Comparison of ENCODE assay signal across 8 mouse cellular contexts in the genomic region with DNA sequence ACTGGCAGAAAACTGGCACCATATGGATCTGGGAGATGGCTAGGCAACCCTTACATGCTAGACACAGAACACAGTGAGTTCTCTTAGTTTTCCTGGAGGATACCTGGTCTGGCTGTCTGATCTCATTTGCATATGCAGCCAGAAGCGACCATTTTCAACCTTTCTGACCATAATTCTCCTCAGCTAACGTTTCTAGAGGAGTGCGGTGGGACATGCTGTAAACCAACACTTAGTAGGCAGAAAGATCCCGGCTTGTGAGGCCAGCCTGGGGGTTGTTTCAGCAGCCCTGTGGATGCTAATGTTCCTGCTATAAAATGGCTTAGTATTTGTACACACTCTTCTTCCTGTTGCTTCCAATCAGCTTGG.
DNase-seq lines count a peak whose midpoint lies in the region; ATAC-seq and TF ChIP-seq lines count a peak whose summit lies in the region.

No protein-coding gene starts in this region.

- TF ChIP-seq CTCF in CH12.LX (conservative IDR thresholded peaks at IDR 0.05 in 1 of 2, IDR thresholded peaks at IDR 0.05 in 1 of 2; ENCODE audit: low read depth in 2 of 2, low read length in 2 of 2), result no peak

- WGBS in heart, embryonic 15.5 days, result 52% methylated on average over 4 of the region's 4 CpGs
- 67% methylated on average over 4 of the region's 4 CpGs for WGBS in forebrain, embryonic 15.5 days
- WGBS in limb, embryonic 15.5 days, result 37% methylated on average over 4 of the region's 4 CpGs

- TF ChIP-seq POLR2A in CH12.LX (IDR thresholded peaks at IDR 0.05; ENCODE audit: low read depth, low read length), result no peak

- dilution Hi-C loops in CH12.LX (cut with MboI; ENCODE audit: extremely low pct_ligation_motif_present, extremely low pct_unique_long_range_greater_than_20kb, low sequenced_read_pairs), result no loop called here

- peak overlapping the region; percentile 22; the same call in 1 of the 2 replicates for H3K9ac ChIP-seq in heart, embryonic 15.5 days
- H3K9ac ChIP-seq in CH12.LX (ENCODE audit: insufficient read depth, low read depth), result peak overlapping the region; percentile 2; the same call in 1 of the 2 replicates
- H3K9ac ChIP-seq in forebrain, embryonic 15.5 days (replicated peaks), result no peak overlapping the region
- no peak overlapping the region for H3K9ac ChIP-seq in limb, embryonic 15.5 days

- in situ Hi-C loops in CH12.LX (cut with MboI; ENCODE audit: low pct_ligation_motif_present, low pct_unique_long_range_greater_than_20kb, low sequenced_read_pairs), result loop anchor here (5.0 to 10.0 kb wide), 3 partner anchors 170 to 270 kb away; a partner anchor contains a TSS

- no peaks in the 10 kb centered on the region for H3K9me3 ChIP-seq in heart, embryonic 15.5 days (replicated peaks)
- H3K9me3 ChIP-seq in CH12.LX (replicated peaks; ENCODE audit: low read length), result peaks cover 4% of the 10 kb centered on the region
- H3K9me3 ChIP-seq in forebrain, embryonic 15.5 days, result no peaks in the 10 kb centered on the region
- H3K9me3 ChIP-seq in limb, embryonic 15.5 days, result no peaks in the 10 kb centered on the region

- H3K4me3 ChIP-seq in heart, embryonic 15.5 days, result peak overlapping the region; percentile 27
- H3K4me3 ChIP-seq in CH12.LX (replicated peaks in 1 of 3; ENCODE audit: low read depth in 2 of 3, low read length in 2 of 3, poor library complexity in 1 of 3), result peak overlapping the region; percentile 46 to 54 (median 50)
- no peak overlapping the region for H3K4me3 ChIP-seq in forebrain, embryonic 15.5 days
- no peak overlapping the region for H3K4me3 ChIP-seq in limb, embryonic 15.5 days

- no peaks in the 10 kb centered on the region for H3K79me2 ChIP-seq in CH12.LX (replicated peaks; ENCODE audit: control insufficient read depth, extremely low read depth, insufficient read depth, poor library complexity, severe bottlenecking)

- ATAC-seq in heart, embryonic 15.5 days (replicated peaks; ENCODE audit: insufficient number of reproducible peaks, insufficient read depth, low FRiP score, low read depth), result no peak
- ATAC-seq in forebrain, embryonic 15.5 days (replicated peaks), result no peak
- no peak for ATAC-seq in limb, embryonic 15.5 days (ENCODE audit: insufficient number of reproducible peaks, low FRiP score, low TSS enrichment, low read depth)

- H3K36me3 ChIP-seq in heart, embryonic 15.5 days, result no peaks in the 10 kb centered on the region
- H3K36me3 ChIP-seq in CH12.LX (replicated peaks in 1 of 2; ENCODE audit: control insufficient read depth in 1 of 2, insufficient read depth in 1 of 2, low read length in 1 of 2), result no peaks in the 10 kb centered on the region
- no peaks in the 10 kb centered on the region for H3K36me3 ChIP-seq in forebrain, embryonic 15.5 days
- no peaks in the 10 kb centered on the region for H3K36me3 ChIP-seq in limb, embryonic 15.5 days

- TF ChIP-seq RAD21 in CH12.LX (IDR thresholded peaks at IDR 0.05; ENCODE audit: low read depth, low read length), result no peak

- H3K4me1 ChIP-seq in heart, embryonic 15.5 days (replicated peaks), result peaks cover 9% of the 10 kb centered on the region; the same call in 1 of the 2 replicates
- H3K4me1 ChIP-seq in CH12.LX (ENCODE audit: control insufficient read depth in 1 of 2, insufficient read depth in 2 of 2), result peaks cover 16 to 64% of the 10 kb centered on the region in 2 experiments
- H3K4me1 ChIP-seq in forebrain, embryonic 15.5 days, result peaks cover 3% of the 10 kb centered on the region; the same call in 1 of the 2 replicates
- H3K4me1 ChIP-seq in limb, embryonic 15.5 days, result peaks cover 18% of the 10 kb centered on the region

- H3K27me3 ChIP-seq in heart, embryonic 15.5 days, result 0 out of 2 replicates have a peak, but pooled peaks cover 4% of the 10 kb centered on the region
- no peaks in the 10 kb centered on the region for H3K27me3 ChIP-seq in CH12.LX (replicated peaks)
- H3K27me3 ChIP-seq in forebrain, embryonic 15.5 days, result peaks cover 3% of the 10 kb centered on the region; the same call in 1 of the 2 replicates
- peaks cover 10% of the 10 kb centered on the region; the same call in 1 of the 2 replicates for H3K27me3 ChIP-seq in limb, embryonic 15.5 days

- H3K27ac ChIP-seq in heart, embryonic 15.5 days, result no peak overlapping the region; the same call in 1 of the 2 replicates
- H3K27ac ChIP-seq in CH12.LX (ENCODE audit: insufficient read depth, low read depth), result no peak overlapping the region
- H3K27ac ChIP-seq in forebrain, embryonic 15.5 days (replicated peaks), result no peak overlapping the region
- H3K27ac ChIP-seq in limb, embryonic 15.5 days, result no peak overlapping the region

- TF ChIP-seq EP300 in CH12.LX (IDR thresholded peaks at IDR 0.05; ENCODE audit: low read length), result no peak

- H3K4me2 ChIP-seq in heart, embryonic 15.5 days, result peak overlapping the region; percentile 59
- peak overlapping the region; percentile 55 for H3K4me2 ChIP-seq in CH12.LX (ENCODE audit: insufficient read depth, low read depth, poor library complexity, severe bottlenecking)
- H3K4me2 ChIP-seq in forebrain, embryonic 15.5 days (replicated peaks), result peak overlapping the region; percentile 36; the same call in 1 of the 2 replicates
- peak overlapping the region; percentile 43; the same call in 1 of the 2 replicates for H3K4me2 ChIP-seq in limb, embryonic 15.5 days

- DNase-seq in heart, adult 18-20 months, result no peak
- no peak for DNase-seq in CH12.LX (ENCODE audit: extremely low read depth)
- DNase-seq in adrenal gland, postnatal 10 days, result no peak
- no peak for DNase-seq in right cerebral cortex, postnatal 25 days
- DNase-seq in thymus, adult 18-20 months, result no peak

TF ChIP-seq in CH12.LX, 34 proteins besides CTCF, POLR2A, EP300 and RAD21:
- TF ChIP-seq E2F4 (IDR thresholded peaks at IDR 0.05; ENCODE audit: insufficient replicate concordance, low read depth, low read length), result no peak
- no peak for TF ChIP-seq ZKSCAN1 (IDR thresholded peaks at IDR 0.05; ENCODE audit: borderline replicate concordance, low read depth, low read length)
- no peak for TF ChIP-seq HCFC1 (IDR thresholded peaks at IDR 0.05; ENCODE audit: low read depth, low read length)
- TF ChIP-seq POLR2AphosphoS2 (IDR thresholded peaks at IDR 0.05; ENCODE audit: low read depth, low read length), result no peak
- TF ChIP-seq USF2 (conservative IDR thresholded peaks at IDR 0.05; ENCODE audit: low read depth, low read length), result no peak
- no peak for TF ChIP-seq JUN (IDR thresholded peaks at IDR 0.05; ENCODE audit: insufficient read depth, low read depth, low read length)
- no peak for TF ChIP-seq JUND (conservative IDR thresholded peaks at IDR 0.05; ENCODE audit: low read depth, low read length)
TF ChIP-seq in CH12.LX: peak in this region for 0.

Comparison
In these comparisons a context has a peak if more than half of its experiments do, and no peak if none do; other contexts are left out.
1. H3K4me3 ChIP-seq: peak in heart, embryonic 15.5 days (single experiment) and CH12.LX (3 of 3); none in forebrain, embryonic 15.5 days (single experiment) and limb, embryonic 15.5 days (single experiment).
2. H3K9ac ChIP-seq: peak in heart, embryonic 15.5 days (single experiment) and CH12.LX (single experiment); none in forebrain, embryonic 15.5 days (single experiment) and limb, embryonic 15.5 days (single experiment).
3. Peak in every context shown above with its lines, with median percentiles within 50 percentile points of each other: H3K4me2 ChIP-seq.